Mouse (Mus musculus) right cerebral cortex, postnatal 4 days (tissue): ENCODE measurements around the gene Vps13a.
"Not testable (repeated sequence)": the region's sequence is repeated elsewhere in the genome, so short reads cannot be mapped to it uniquely, and the experiment has no call there.

ENCODE experiments used
- DNase-seq: peaks from one replicate; pipeline ENCODE4 v3.0.0-alpha.2; 2022

Gene Vps13a

DNA sequence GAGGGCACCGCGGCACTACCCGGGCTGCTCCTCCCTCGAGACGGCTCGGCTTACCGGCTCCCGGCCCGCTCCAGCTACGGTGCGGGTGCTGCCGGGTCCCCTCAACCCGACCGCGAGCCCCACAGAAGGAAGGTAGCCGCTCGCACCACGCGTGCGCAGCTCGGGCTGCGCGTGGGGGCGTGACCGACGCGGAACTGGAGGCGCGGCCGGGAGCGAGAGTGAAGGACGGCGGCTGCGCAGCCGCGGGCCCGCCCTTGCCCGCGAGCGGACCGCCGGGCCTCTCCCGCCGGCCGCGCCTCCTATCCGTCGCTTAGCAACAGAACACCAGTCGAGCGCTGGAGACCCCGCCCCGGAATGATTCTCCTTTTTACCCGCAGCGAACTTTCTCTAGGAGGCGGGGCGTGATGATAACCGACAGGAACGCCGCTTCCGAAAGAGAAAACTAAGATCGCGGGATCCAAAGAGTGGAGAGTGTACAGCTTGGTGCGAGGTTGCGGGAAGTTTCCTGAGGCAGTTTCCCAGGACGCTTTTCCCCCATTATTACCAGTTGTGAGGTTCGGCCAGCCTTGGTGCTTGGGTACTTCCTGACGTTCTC, at the start of gene Vps13a:
TSS of gene Vps13a (minus strand) at position 144 of the 595 bp plus-strand sequence.
- peak; percentile 81 for DNase-seq

DNA sequence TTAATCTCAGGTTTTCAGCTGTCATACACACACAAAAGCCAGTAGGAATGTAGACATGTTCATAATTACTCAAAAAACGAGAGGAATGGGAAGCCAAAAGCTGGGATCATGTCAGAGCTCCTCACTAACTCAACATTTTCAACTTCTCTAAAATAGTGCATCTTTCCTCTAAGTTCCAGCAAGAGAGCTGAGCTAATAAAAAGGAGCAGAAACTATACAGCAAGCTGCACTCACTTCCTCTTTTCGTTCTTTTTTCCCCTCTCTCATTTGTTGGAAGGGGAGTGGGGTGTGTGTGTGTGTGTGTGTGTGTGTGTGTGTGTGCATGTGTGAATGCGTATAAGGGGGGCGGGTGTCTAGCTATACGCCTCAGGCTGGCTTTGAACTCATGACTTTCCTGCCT, 46.9 kb upstream of the Vps13a start:
- DNase-seq, result no peak

DNA sequence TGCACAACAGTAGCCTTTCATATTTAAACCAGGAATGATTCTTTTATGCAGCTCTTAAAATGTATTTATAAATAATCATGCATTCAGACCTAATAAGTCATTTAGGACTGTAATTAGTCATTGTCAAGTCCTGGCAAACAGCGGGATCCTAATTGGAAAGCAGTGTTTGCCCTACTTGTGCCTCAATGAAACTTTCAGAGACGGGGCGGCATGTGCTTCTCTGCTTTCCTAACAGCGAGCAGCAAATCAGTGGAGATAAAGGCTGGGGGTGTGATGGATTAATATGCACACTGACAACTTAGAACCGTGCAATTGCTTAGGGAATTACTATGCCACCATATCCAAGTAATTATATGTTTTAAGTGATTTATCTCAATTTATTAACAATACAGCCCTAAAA, 44.5 kb upstream of the Vps13a start:
- no peak for DNase-seq

DNA sequence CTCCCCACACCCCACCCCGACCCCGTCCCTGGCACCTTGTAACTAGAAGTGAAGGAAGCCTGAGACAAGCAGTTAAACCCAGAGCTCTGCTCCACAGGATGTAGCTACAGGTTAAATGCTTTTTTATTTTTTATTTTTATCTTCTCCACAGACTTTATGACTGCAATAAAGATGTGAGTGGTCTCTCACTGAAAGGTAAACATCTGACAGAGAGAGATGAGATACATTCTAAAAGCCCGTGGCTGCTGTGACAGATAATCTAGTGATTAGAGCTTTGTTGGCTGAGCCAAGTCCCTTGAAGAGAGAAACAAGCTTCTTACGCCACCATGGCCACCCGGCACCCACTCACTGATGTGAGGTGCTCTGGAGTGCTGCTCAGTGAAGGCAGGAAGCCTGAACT, 34.1 kb upstream of the Vps13a start:
- DNase-seq, result no peak

DNA sequence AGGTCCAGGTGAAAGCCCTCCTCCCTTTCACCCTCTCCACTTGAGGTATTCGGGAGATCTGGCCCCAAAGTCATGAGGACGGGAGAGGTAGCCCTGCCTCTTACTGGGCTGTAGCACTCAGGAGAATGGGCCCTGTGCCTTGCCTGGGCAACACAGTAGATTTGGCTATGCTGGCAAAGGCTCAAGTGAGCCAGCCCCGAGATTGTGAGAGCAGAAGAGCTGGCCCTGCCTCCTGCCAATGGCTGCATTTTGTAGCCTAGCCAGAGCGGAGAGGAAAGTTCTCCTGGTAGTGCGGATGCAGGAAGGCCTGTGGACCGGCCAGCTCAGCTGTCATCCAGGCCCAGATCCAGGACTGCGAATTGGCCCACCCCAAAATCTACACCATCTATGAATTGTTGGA, 32.6 kb upstream of the Vps13a start:
- no peak for DNase-seq

DNA sequence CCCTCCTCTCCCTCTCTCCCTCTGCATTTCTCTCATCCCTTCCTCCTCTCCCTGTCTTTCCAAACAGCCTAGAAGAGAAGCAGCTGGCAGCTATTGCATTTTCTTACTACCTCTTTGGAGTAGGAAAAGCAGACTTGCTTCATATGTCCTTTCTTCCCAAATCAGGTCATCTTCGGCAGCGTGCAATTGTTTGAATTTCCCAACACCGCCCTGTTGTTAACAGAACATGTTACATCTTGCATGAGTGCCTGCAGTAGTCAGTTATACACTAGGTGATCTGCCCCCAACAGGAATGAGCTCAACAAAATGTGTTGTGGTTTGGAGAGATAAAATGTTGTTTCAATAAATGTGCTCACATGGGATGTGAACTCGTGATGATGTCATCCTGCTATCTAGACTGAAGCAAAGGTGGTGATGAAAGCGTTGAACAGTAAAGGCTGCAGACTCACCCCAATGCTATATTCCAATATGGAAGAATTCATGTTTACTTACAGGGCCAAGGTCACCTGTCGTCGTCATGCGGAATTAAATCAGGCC, 31.4 kb upstream of the Vps13a start:
- DNase-seq, result no peak

DNA sequence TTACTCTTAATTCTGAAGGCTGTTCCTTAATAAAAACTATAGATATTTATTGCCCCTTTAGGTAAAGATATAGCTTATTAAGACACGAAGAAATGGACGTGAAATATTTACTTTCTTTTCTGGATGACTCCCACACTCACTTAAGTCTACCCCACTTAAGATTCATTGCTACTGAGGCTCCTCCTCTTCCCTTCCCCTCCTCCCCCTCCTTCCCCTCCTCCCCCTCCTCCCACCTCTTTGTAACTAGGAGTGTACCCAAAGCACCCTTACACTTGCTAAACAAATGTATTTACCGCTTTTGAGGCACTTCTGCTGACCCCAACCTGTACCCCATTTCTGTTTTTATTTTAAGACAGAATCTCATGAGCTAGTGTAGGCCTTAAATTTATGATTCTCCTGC, 24.4 kb upstream of the Vps13a start:
- DNase-seq, result no peak

DNA sequence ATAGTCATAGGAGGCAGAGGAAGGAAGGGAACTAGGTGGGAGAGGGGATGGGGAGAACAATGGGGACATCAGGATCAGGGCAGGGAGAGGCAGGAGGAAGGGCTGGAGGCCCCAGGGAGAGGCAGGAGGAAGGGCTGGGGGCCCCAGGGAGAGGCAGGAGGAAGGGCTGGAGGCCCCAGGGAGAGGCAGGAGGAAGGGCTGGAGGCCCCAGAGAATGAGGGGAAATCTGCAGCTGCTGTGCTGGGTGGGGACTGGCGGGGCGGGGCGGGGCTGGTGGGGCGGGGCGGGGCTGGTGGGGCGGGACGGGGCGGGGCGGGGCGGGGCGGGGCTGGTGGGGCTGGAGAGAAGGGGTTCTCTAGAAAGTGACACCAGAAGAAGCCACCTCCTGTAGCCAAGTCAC, 23.8 kb upstream of the Vps13a start:
- no peak for DNase-seq

DNA sequence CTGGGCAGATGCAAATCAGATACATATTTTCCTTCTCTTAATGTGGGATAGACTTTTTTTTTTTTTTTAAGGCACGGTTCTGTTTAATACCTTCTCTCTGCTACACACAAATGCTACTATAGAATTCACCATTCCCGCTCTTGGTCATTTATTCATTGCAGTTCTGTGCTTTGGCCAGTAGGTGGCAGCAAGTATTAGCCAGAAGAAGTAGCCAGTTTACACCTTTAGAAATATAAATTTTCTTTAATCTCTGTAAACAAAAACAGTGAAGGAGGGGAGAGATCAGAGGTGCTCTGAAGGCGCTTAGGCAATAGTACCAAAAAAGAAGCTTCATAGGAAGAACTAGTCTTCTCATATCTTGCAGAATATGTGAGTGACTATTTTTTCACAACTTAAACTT, 22.0 kb upstream of the Vps13a start:
- peak; percentile 29 for DNase-seq

DNA sequence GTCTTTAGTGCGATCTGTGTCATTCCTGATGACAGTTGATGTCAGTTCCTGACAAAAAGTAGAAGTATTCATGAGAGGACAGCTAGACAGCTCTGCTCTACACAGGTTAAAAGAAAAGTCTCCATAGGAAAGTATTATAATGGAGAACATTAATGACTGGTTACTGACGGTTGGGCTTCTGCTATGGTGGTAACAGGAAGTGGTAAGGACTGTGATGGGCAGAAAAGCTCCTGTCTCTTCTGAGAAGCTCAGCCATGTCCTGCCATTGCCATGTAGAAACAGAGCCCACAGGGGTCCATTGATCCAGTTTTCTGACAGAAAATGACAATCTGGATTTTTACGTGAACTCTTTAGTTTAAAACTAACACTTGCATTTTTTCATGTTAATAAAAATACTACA, 21.4 kb upstream of the Vps13a start:
- DNase-seq, result no peak

DNA sequence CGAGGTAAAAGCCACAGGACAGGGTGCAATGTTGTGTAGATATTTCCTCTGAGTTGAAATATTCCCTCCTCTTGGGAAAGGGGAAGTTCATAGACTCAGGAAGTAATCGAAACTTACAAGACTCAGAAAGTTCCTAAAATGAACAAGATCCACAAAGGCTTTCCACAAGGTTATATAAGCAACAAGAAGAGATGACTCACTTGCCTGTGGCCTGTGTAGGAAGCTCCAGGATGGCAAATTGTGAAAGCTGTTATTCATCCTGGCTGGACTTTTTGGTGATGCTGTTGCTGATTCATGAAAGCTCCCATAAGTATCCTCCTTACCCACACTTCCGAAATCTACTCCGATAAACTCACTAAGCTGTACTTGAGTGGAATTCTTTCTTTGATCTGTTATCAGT, 17.2 kb upstream of the Vps13a start:
- no peak for DNase-seq

DNA sequence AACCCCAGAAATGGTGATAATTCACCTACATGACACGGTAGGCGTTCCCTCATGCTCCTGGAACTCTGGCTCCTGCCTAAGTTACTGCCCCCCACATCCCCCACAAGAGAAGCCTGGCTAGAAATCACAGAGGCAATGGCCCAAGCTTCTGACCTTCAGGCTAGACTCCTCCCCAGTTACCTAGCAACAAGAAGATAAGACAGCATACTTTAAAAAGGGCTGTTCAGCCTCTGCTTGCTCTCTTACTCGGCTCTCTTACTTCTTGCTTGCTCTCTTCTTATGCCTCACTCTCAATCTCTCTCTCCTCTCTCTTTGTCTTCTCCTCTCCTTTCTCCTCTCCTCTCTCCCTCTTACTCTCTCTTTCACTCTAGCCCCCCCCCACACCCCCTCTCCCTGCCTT, 13.8 kb upstream of the Vps13a start:
- DNase-seq, result not testable (repeated sequence)

DNA sequence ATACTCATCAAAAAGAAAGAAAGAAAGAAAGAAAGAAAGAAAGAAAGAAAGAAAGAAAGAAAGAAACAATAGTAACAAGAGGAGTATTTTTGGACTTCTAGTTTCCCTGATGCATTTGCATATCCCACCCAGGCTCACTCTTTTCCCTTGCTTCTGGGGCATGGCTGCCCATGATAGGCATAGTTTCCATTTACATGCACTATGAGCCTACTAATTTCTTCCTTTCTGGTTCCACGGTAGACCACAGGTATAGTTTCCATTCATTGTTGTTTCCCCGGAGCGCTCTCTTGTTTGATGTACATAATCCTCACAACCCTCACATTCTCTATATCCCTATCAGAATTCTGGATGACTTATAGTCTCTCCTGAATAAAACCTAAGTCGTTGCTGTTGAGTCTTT, 9.2 kb upstream of the Vps13a start:
- no peak for DNase-seq

DNA sequence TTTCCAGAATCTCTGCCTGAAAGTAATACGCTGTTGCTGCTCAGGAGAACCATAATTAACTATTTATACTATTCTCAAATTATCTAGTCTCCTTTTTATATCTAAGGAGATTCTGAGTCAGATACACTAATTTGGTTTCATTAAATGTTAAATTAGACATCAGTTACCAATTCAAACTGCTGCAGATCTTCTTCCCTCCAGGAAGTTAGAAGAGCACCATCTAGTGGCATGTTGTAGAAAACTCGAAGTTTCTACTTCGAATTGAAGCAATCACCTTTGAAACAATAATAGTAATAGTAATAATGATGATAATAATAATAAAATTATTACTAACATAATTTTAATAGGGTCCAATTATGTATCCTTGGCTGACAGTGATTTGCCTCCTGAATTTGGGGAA, 4.1 kb upstream of the Vps13a start:
- no peak for DNase-seq

DNA sequence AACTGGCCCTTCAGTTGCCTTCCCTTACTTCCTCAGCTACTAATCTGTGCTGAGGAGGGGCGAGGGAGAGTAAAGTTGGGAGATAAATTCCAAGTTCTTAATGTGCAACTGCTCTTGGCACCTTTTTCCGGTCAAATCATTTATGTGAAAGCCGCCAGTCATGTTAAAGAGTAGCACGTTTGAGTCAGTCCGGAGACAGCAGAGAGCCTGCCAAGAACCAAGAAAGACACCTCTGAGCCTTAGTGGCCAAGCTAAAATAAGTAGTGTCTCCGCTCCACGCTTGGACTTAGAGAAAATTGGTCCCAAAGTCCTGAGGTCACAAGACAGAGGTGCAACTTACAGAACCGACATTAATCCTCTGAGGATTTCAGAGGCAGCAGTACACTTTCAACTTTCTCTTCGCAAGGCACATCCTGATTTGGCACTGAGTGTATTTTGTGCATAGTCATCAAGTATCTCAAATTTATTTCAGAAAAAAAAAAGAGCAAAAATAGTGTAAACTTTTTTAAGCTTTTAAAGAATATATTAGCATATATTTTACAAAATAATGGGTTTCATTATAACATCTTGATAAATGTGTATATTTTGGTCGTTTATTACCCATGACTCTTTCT, 780 bp upstream of the Vps13a start:
- no peak for DNase-seq

DNA sequence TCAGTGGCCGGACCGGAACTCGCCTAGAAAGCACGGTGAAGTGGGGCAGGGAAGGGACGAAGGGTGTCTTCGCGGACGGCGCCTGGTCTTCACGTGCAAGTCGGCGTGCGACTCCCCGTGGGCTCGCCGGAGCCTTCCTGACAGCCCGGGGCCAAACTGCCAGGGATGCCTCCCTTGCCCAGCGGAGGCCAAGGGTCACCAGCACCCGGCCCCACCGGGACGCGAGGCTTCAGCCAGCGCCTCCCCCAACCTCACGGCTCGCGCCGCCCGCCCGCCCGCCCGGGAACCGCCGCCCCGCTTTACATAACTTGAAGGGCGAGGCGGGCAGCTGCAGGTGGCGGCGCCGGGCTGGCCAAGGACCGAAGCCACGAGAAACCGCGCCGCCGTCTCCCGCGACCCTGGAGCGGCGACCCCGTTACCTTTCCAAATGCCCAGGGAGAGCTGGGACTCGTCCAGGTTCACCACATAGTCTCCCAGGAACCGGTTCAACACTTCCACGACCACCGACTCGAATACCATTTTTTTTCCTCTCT, 416 bp downstream of the Vps13a start:
- DNase-seq, result no peak

DNA sequence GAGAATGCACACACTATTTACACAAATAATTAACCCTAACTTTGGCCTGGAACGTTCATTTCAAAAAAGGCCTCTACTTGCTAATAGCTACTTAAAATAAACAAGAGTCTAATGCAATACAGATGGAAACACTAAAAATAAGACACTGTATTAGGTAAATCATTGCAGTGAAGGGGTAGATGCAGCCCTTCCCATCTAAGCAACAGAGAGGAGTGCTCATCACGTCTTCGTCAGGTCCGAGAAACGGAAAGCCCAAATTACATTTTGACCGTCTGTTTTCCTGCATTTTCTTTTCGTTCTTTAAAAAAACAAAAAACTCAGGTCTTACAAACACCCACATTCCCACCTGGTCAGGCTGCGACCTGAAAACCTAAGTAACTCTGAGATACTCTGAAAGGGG, 947 bp downstream of the Vps13a start:
- DNase-seq, result no peak

DNA sequence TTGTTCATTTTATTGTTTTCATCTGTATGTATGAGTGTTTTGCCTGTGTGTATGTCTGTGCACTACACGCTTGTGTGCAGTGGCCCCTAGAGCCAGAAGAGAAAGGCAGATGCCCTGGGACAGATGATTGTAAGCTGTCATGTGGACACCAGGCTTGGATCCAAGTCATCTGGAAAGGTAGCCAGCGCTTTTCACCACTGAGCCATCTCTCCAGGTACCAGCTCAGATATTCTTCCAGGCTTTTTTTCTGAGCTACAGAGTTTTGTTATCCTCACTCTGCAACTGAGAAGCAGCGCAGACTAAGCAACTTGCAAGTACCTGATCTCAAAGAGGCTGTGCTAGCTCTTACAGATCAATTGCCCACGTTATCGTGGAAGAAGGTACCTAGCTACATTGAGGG, 1.5 kb downstream of the Vps13a start:
- DNase-seq, result no peak

DNA sequence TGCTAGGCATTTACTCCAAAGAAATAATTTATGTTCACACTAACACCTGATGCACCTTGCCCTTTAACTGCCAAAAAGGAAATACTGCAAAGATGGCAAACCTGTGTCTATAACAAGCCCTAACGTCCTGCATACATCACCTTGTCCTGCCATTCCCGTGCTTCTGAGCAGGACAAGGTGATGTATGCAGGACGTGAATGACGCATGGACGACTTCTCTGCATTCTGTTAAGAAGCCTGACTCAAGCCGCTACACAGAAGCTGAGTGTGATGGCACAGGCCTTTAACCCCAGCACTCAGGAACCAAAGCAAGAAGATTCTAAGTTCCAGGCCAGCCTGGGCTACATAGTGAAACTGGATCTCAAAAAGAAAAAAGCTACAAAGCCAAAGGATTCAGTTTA, 2.2 kb downstream of the Vps13a start:
- no peak for DNase-seq

DNA sequence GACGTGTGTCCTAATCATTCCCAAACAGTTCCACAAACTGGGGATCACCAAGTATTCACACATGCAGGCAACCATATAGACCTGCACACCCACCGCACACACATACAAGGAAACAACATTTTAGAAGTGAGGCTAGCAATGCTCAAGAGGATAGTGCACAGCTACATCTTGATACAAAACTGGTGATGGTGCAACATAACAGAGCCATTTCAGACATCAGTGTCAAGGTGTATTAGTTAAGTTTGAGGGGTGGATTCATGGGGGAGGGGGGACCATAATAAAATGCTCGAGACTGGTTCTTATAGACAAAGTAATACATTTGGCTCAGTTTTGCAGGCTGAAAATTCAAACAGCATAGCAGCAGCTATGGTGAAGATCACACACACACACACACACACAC, 2.8 kb downstream of the Vps13a start:
- no peak for DNase-seq

DNA sequence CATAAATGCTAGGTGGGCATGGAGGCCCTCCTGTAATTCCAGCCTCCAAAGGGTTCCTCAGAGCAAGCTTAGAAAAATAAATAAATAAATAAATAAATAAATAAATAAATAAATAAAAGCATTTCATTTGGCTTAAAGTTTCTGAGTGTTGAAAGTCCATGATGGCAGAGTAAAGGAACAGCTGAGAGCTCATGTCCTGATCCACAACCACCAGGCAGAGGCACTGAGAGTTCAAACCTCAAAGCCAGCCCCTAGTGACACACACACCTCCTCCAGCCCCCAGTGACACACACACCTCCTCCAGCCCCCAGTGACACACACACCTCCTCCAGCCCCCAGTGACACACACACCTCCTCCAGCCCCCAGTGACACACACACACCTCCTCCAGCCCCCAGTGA, 3.3 kb downstream of the Vps13a start:
- DNase-seq, result not testable (repeated sequence)

DNA sequence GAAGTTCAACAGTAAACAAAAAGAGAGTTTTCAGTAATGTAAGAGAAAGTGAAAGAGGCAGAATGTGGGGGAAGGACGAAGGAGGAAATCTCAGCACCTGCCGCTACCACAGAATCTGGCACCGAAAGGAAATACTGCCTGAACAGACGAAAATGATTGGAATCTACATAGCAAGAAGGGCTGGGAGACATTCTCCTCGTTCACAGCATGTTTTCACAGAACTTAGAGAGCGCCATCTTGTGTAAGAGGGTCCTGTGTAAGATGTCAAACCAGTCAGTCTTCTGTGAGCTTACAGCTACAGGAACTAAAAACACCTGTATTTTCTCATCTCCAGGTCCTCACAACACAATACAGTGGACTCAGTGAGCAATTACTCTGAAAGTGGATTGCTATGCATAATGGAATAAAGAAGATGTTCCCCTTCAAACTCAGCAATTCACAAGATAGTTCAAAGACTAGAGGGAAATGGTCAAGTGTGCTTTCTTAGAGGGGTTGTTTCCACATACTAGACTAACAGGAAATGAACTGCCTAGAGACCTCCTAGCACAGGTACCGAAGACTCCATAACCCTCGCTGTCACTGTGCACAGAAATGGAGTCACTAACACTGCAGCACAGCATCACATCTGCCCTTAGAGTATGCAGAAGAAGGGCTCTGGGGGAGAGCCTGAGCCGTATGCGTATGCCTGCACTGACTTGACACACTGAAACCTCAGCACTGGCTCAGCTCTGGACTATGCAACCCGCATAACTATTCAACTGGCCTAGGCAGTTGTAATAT, 7.3 kb downstream of the Vps13a start:
- no peak for DNase-seq

DNA sequence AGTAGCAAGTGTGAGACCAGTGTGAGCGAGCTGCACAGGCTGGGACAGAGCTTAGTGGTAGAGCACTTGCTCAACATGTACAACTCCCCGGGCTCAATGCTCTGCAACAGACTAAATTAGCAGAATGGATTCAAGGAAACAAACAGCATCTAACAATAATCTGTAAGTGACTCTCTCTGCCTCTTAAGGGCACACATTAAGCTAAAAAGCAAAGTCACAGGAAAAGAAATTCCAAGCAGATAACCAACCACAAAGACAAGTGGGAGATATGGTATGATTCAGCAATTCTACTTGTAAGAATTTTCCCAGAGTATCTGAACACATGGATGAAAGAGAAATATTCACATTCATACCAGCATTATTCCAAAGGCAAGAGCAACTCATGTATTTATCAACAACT, 13.3 kb downstream of the Vps13a start:
- no peak for DNase-seq

DNA sequence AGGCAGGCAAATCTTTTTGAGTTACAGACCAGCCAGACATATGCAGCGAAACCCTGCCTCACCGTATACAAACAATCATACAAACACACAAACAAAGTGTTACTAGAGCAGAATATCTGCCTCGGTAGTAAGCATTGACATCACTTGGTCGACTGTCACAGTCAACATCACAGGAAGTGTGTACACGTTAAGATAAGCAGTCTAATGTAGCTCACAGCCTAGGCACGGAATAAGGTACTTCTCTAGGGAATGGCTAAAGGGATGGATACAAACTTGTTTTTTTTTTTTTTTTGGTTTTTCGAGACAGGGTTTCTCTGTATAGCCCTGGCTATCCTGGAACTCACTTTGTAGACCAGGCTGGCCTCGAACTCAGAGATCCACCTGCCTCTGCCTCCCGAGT, 23.3 kb downstream of the Vps13a start:
- DNase-seq, result not testable (repeated sequence)
